Mouse (Mus musculus) spleen, postnatal 36 days (tissue): ENCODE data around the gene Ankdd1a.

ENCODE experiments used
- DNase-seq, 2 experiments: peaks; one replicate each; pipeline ENCODE4 v3.0.0; 2022; ENCODE audit warnings: low spot score in 2 of 2, mixed read lengths in 1 of 2

The Ankdd1a gene

DNA sequence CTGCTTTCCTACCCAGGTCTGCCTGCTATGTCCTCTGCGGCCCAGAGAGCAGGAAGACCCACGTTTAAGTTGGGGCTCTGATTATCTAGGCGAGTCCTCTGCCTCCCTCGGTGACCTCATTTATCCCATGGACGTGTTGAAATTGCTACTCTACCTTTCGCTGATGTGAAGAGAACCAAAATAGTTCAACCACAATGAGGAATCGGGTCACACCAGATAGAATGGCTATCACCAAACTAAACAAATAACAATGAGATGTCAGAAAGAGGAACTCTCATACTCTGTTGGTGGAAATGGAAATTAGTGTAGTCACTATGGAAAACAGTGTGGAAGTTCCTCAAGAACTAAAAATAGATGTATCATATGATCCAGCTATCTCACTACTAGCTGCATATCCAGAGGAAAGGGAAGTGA lies 22.1 kb upstream of the Ankdd1a start:
- peak in 1 of 2 experiments; percentile 51 for DNase-seq

DNA sequence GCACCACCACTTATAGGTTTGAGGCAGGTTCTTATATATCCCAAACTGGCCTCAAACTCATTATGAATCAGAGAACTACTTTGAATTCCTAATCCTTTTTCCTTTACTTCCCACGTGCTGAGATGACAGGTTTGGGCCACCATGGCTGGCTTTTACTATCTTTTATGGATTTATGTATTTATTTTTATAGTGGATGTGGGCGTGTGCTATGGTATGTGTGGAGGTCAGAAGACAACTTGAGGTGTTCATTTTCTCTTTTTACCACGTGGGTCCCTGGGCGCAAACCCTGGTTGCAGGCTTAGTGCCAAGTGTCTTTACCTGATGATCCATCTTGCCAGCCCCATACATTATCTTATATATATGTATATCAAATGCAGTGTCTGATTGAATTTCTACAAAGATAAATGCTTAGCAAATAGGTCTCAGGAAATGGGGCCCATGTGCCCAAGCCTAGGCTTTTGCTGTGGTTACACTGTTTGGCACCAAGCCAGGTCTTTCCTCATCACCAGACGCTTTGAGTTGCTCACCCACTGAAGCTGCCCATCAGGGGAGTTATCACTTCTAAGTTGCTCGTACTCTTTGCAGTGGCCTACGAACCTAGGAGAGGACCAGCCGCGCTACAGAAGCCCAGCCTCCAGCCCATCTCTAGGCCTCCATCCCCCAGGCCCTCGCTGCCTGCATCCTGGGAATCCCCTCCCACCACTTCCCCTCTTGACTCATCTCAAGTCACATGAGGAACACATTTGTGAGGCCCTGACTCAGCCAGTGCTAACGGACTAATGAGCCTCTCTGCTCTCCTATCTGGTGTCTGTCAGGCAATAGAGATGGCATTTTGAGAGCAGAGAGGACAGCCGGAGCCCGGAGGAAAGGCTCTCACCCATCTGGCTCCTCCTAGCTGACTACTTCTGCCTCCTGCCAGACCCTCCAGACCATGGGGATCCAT lies 21.4 kb upstream of the Ankdd1a start:
- peak; percentile 76 to 82 for DNase-seq

DNA sequence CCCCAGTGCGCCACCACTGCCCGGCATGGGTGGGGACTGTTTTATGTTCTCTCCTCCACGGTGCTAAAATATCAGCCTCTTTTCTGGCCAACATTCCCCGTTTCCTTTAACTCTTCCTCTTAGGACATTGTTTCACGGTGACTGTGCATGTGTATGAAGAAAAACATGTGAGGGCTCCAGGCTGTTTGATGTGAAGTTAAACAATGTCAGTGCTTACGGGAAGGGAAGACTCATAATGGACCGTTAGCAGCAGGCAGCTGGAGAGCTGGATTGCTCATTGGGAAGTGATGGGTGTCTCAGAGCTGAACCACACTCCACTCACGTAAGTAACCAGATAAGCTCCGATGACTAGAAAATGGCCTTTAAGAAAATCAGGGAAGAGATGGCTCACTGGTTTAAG lies 19.7 kb upstream of the Ankdd1a start:
- no peak for DNase-seq

DNA sequence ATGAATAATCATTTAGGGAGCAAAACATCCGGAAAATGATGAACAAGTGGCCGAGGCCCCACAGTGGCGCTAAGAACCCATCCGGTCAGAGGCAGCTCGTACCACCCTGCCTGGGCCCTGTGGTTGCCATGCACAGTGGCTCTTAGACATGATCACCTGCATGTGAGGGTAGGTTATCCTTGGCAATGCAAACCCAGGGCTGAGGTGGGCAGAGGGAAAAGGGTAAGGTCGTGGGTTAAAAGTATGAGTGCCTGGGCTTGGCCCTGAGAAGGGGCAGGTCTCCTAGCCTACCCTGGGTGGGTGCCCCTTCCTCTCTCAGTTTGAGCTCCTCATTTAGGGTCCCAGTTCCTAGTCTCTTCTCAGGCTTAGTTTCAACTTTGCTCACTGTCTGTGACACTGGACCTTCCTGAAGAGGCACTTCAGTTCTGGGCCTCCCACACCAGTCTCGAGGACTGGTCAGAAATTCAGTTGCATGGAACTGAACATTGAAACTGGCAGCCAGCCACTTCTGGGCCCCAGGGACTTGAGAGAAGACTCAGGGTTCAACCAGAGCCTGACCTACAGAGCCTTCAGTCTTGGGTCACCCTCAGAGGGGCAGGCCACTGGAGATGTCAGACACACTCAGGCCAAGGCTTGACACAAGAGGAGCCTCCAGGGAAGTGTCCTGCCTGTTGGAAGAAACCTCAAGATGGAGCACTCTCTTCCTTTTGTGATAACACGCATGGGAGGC lies 18.1 kb upstream of the Ankdd1a start:
- DNase-seq, result peak; percentile 38 to 43

DNA sequence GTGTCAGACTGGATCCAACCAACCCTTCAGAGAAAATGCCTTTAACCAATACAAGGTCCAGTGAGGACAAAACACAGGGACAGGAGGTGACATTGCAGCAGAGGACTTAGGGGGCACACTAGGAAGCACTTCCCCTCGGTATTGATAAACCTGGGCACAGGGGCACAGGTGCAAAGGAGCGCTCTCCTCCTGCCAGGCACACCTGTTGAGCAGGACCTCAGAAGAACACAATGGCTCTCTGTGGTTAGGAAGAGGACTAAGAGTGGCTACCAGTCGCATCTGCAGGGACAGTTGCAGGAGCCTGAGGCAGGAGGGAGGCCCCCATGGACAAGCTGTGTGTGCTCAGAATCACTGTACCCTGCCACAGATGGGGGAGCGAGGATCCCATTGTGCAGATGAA lies 16.5 kb upstream of the Ankdd1a start:
- DNase-seq, result no peak

DNA sequence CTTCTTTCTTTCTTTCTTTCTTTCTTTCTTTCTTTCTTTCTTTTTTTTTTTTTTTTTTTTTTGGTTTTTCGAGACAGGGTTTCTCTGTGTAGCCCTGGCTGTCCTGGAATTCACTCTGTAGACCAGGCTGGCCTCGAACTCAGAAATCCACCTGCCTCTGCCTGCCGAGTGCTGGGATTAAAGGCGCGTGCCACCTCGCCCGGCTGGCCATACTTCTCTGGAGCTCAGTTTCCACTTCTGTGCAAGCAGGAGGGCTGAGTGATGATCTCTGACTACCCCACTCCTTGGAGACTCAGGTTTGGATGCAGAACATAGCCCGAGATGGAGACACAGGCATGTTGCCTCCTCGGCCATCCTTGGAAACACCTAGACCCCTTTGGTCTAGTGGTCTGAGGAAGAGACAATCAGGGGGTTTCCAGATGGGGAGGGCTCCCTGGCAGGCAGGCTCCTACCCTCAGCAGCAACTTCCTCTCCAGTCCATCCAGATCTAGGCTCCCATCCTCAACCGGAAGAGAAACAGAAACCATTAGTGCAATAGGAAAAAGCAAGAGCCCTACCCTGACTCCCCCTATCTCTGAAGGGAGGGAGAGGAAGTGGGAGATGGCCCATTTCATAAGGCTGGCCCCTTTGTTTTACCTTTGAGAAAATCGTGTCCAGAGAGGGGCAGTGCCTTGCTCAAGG lies 15.9 kb upstream of the Ankdd1a start:
- peak; percentile 56 to 72 for DNase-seq

DNA sequence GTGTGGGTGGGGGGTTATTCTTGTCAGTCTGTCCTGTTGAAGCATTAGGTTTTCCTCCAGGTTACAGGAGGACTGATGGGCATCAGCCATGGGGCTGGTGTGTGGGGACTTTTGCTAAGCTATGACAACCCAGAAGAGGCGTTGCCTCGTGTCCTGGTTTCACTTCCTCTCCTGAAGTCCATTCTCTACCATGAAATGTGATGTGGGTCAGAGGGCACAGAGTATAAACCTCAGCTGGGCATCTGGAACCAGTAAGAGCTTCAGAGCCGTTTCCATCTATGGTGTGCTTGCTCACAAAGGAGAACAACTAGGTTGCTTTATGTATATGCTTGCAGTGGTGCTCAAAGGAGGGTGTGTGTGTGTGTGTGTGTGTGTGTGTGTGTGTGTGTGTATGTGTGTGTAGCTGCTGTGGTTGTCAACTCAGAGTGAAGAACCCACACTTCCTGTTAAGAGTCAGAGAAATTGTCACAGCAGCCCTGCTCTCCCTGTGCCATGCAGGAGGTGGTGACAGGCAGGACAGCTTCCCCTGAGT lies 15.3 kb upstream of the Ankdd1a start:
- DNase-seq, result peak; percentile 88 to 91

DNA sequence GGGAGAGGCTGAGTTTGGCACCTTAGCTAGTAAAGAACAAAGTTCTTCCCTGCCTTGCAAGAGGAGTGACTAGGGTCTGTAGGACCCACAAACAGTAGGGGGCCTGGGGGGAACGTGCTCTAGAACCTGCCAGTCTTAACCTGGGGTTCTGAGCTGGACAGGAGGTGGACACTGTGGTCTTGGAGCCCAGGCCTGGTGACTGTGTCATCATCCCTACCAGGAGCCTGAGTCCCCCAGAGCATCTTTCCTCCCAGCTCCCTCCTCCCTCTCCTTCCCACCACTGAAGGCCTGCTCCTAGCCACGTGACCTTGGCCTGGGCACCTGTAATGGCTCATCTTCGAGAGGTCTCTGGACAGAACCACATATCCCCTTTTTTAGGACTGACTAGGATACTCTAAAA lies 14.1 kb upstream of the Ankdd1a start:
- DNase-seq, result no peak

DNA sequence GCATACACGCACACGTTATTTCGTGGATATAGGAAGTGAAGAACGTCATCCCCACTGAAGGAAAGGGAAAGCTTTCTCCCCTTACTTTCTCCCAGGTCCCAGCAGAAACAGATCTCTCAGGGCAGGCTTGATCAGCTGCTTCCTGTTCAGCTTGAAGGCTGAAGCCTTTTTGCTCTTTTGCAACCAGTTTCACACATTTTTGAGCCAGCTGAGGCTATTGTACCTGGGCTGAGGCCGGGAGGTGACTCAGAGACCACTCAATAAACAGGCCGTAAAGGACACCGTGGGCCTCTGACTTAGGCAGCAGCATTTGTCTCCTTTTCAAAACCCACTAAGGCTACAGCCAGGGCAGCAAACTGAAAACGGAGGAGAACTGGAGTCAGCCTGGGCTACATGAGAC lies 13.0 kb upstream of the Ankdd1a start:
- DNase-seq, result no peak

DNA sequence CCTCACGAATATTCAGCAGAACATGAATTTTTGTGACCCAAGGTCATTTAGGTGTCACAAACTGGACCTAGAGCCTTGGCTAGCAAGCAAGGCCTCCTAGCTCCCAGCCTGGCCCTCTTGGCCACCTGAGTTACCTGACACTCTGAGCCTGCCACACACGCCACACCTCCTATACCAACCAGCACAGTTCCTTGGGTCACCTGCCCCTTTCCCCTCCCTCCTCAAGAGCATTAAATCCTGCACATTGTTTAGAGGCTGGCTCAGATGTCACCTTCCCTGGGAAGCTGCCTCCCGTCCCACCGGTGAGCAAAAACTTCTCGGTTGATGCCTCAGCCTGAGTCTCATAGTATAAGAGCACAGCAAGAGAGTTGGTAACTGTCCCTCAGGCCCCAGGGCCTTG lies 11.3 kb upstream of the Ankdd1a start:
- no peak for DNase-seq

DNA sequence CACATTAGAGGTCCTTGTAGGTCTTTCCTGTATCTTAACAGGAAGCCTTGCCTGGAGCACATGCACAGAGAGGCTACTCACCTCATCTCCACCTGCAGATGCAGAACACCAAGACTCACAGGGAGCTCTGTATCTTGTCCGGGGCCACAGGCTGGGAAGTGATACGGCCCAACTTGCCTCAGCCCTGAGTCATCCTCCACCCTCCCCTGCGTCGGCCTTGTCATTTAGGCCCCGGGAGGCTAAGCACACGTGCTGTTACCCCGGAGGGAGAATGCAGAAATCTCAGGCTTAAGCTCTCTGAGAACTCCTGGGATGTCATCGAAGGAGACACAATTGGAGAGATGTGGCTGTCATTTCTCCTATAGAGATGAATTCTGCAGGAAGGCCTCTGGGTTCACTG lies 9.7 kb upstream of the Ankdd1a start:
- DNase-seq, result peak; percentile 50 to 67

DNA sequence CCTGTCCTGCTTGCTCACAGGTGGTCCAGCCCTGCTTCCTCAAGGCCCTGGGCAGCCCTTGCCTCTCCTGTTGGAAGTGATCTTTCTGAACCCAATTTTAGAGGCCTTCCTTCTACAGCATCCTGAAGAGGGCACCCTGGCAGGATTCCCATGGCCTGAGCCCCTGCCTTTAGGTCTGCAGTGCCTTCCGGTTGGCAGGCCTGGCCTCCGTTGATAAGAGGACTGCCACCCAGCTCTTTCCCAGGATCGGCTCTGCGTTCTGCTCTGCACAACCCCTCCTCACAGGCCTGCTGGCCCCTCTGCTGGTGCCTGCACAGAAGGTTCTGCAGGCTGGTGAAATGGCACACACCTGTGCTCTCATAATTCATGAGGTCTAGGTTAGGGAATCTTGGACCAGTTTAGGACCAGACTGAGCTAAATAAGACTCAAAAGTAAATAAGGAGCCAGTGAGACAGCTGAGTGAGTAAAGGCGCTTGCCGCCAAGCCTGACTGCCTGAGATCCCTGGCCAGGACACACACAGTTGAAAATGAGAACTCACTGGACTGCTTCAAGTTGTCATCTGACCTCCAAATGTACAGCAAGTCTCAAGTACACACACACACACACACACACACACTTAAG lies 8.5 kb upstream of the Ankdd1a start:
- DNase-seq, result peak; percentile 59 to 69

DNA sequence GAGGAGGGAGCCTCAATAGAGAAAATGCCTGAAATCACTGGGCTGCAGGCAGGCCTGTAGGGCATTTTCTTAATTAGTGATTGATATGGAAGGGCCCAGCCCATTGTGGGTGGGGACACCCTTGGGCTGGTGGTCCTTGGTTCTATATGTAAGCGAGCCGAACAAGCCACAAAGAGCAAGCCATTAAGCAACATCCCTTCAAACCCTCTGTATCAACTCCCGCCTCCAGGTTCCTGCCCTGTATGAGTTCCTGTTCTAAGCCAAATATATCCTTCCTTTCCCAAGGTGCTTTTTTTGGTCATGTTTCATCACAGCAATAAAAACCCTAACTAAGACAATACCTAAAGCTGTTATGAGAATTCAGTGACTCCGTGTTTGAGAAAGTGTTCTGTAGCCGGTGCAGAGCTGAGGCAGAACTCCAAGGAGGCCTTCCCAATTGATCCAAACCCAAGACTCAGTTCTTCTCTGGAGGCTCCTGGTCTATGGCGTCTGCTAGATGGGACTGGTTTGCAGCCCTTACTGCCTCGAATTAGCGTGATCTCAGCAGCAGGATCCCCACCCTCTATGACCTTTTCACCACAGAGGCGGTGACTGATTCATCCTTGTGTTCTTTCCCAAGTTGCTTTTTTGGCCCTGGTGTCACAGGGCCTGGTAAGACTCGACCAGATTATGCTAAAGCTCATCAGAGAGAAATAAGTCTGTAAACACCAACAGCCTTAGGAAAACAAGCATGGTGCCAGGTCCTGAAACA lies 5.6 kb upstream of the Ankdd1a start:
- no peak for DNase-seq

DNA sequence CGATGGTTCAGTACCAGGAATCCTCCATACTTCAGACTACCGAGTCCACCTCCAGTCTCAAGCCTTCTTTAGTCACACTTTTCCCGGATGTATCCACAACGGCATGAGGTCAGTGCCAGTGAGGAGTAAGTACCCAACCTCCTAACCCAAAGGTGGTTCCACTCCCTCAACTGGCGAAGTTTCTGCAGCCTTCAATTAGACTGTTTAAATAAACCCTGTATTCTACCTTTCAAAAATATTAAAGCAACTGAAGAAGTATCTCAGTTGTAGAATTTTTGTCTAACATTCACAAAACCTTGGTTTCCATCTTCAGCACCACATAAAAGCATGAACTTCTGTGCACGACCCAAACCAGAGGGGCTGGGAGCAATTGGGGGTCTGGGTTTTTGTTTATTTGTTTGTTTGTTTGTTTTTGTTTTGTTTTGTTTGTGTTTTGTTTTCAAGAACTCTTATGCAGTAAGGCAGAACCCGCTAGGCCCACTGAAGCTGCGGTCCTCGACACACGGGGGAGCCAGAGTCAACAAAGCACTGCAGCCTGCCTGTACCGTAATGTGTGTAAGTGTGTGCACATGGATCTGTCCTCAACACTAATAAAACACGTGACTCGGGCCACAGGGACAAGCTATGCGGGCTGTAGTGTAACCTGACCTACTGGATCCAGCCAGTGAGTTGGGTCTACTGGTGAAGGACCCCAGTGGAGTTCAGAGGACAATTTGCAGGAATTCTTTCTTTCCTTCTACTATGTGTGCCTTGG lies 3.8 kb upstream of the Ankdd1a start:
- DNase-seq, result peak; percentile 77 to 84

DNA sequence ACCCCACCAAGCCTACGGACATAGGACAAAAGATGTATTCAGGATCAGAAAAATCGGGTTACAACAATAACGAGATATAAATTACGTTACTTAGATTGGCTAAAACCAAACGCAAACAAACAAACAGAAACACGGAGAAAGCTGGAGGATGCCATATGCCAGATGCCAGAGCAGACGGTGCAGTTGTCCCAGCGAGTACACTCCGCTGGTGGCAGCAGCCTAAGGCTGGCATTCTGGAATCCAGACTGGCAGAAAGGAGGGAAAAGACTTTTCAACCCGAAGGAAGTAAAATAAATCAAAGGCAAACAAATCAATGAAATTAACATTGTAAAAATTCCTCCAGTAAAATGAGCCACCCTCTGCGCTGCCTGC lies 498 bp upstream of the Ankdd1a start:
- no peak for DNase-seq

DNA sequence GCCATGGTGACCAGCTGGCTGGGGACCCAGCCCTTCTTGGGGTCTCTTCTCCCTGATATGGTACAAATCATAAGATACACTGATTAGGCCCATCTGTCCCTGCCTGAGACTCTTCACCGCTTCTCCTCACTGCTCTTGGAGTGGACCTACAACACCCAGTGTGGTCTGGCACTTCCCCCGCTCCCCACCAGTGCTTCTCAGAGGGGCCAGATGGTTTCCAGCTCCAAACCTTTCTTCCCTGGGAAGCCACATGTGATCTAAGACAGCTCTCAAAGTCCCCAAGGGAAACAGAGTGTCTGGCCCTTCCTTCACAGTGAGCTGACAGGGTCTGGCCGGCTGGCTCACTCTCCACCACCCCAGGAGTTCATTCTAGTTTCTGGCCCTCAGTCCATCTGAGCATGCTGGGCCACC lies 5.1 kb downstream of the Ankdd1a start:
- no peak for DNase-seq

DNA sequence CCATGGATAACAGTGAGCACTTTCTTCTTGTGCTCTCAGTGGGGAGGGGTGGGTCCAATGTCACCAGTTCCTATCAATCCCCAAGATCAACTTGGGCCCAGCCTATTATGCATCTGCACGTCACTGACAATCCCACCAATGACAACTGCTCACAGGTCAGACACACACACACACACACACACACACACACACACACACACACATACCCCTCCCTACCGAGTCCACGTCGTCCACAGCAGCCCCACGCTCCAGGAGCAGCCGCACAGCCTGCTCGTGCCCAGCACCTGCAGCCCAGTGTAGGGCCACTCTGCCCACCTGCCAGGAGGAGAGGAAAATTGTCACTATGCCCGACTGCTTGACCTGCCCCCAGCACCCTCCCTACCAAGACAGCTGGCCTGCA lies 5.6 kb downstream of the Ankdd1a start:
- no peak for DNase-seq

DNA sequence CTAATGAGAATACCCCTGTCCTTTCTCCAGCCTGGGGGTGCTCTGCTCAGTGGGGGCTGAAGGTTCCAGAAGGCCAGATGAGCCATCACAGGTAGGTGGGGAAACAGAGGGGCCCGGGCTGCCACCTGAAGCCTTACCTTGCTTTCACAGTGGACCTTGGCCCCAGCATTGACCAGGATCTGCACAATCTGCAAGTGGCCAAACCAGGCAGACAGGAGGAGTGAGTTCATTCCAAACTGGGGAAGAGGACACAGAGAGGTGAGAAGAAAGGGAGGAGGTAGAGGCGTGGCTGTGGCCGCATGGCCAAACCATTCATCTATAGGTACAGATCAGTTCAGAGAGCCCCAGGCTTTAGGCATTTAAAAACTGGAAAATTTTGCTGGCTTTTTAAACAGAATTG lies 7.5 kb downstream of the Ankdd1a start:
- no peak for DNase-seq

DNA sequence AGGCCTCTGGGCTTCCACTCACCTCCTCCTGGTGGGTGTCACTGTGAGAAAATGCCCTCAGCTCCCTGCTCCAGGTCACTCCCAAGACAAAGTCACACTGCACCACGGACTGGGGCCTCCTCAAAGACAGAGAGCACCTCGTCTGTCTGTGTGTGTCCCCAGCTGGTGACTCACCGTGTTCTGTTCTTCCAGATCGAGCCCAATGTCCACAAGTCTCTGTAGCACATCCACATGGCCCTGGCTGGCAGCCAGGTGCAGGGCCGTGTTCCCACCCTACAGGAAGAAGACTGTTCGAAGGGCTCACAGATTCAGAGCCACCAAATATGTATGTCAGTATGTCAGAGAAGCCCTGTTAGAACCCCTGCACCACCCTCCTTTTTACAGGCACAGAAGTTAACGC lies 11.5 kb downstream of the Ankdd1a start:
- no peak for DNase-seq
